18 mouse cellular contexts compared by ENCODE assay signal in genomic region chr19:22825812-22826211, GRCm38 (mm10).
DNase-seq lines count a peak whose midpoint lies in the region; ATAC-seq lines count a peak whose summit lies in the region.
"Had no signal": no experiment of that assay in that cellular context is flagged by ENCODE, and none has a peak within 500 bp of the region (broad histone marks: within the 10 kb centered on the region; RNA-seq: fewer than 3 reads in every experiment).

No protein-coding gene starts in this region.

- peaks cover 40% of the 10 kb centered on the region for H3K4me1 ChIP-seq in hindbrain, embryonic 10.5 days (replicated peaks)
- peaks cover 20% of the 10 kb centered on the region for H3K4me1 ChIP-seq in midbrain, embryonic 13.5 days (replicated peaks)
- H3K4me1 ChIP-seq: heart, embryonic 15.5 days; kidney, embryonic 15.5 days had no signal

- H3K9ac ChIP-seq in midbrain, embryonic 13.5 days (replicated peaks), result no peak overlapping the region
- H3K9ac ChIP-seq: heart, embryonic 15.5 days; kidney, embryonic 15.5 days; liver, embryonic 14.5 days had no signal

- H3K9me3 ChIP-seq in hindbrain, embryonic 10.5 days, result peaks cover 3% of the 10 kb centered on the region; the same call in 1 of the 2 replicates
- H3K9me3 ChIP-seq in midbrain, embryonic 13.5 days, result no peaks in the 10 kb centered on the region
- H3K9me3 ChIP-seq: G1E; heart, embryonic 15.5 days; kidney, embryonic 15.5 days had no signal

- WGBS in hindbrain, embryonic 10.5 days, result 26% methylated on average over 1 of the region's 1 CpGs
- 22% methylated on average over 1 of the region's 1 CpGs for WGBS in midbrain, embryonic 13.5 days

- DNase-seq in left cerebral cortex, postnatal 4 days, result peak; percentile 5
- DNase-seq in left cerebral cortex, adult 18-20 months (ENCODE audit: low spot score in 2 of 2), result no peak
- DNase-seq in hindbrain, embryonic 10.5 days (ENCODE audit: low spot score), result peak; percentile 30
- peak; percentile 49 for DNase-seq in retina, embryonic 14.5 days (ENCODE audit: low spot score)
- no peak for DNase-seq in right cerebral cortex, postnatal 36 days (ENCODE audit: low spot score in 2 of 2)
- DNase-seq in left cerebral cortex, postnatal 25 days (ENCODE audit: low spot score in 2 of 2), result no peak
- DNase-seq: adrenal gland, adult 8-10 months; cerebellum, adult 8-10 months; lung, postnatal 10 days; right cerebral cortex, adult 18-20 months; spleen, adult 18-20 months; thymus, postnatal 14 days had no signal

- no peaks in the 10 kb centered on the region for H3K36me3 ChIP-seq in hindbrain, embryonic 10.5 days
- H3K36me3 ChIP-seq in midbrain, embryonic 13.5 days, result no peaks in the 10 kb centered on the region
- H3K36me3 ChIP-seq: G1E; heart, embryonic 15.5 days; kidney, embryonic 15.5 days had no signal

- 0 out of 2 replicates have a peak, but pooled peaks have one; percentile 34 for ATAC-seq in midbrain, embryonic 13.5 days

- H3K4me2 ChIP-seq in midbrain, embryonic 13.5 days (replicated peaks), result no peak overlapping the region
- H3K4me2 ChIP-seq: heart, embryonic 15.5 days; kidney, embryonic 15.5 days had no signal

- H3K4me3 ChIP-seq in hindbrain, embryonic 10.5 days, result no peak overlapping the region
- no peak overlapping the region for H3K4me3 ChIP-seq in midbrain, embryonic 13.5 days (replicated peaks)
- H3K4me3 ChIP-seq: heart, embryonic 15.5 days; kidney, embryonic 15.5 days had no signal

- peaks cover 59% of the 10 kb centered on the region for H3K27me3 ChIP-seq in hindbrain, embryonic 10.5 days (ENCODE audit: insufficient read depth, poor library complexity, severe bottlenecking)
- peaks cover 15% of the 10 kb centered on the region for H3K27me3 ChIP-seq in midbrain, embryonic 13.5 days
- H3K27me3 ChIP-seq: heart, embryonic 15.5 days; kidney, embryonic 15.5 days had no signal

- intact Hi-C loops in left cerebral cortex, postnatal 4 days (cut with DNase I), result no loop called here
- intact Hi-C loops in left cerebral cortex, postnatal 25 days (cut with DNase I), result no loop called here

- no peak overlapping the region for H3K27ac ChIP-seq in hindbrain, embryonic 10.5 days
- no peak overlapping the region for H3K27ac ChIP-seq in midbrain, embryonic 13.5 days
- H3K27ac ChIP-seq: heart, embryonic 15.5 days; kidney, embryonic 15.5 days; liver, embryonic 14.5 days; stomach, postnatal 0 days had no signal

Comparison
In these comparisons a context has a peak if more than half of its experiments do, and no peak if none do; other contexts are left out.
1. DNase-seq: peak in left cerebral cortex, postnatal 4 days (single experiment), hindbrain, embryonic 10.5 days (single experiment) and retina, embryonic 14.5 days (single experiment); none in left cerebral cortex, adult 18-20 months (0 of 2), right cerebral cortex, postnatal 36 days (0 of 2) and left cerebral cortex, postnatal 25 days (0 of 2).